Mouse (Mus musculus): ENCODE data around the gene Cybrd1. TPM values are rescaled to one million over a fixed set of nuclear protein-coding genes. Genes with fewer than 3 reads are reported as not detected.

The Cybrd1 gene
- polyA plus RNA-seq, 1 experiment from 2014 or later: 1.2 TPM

DNA sequence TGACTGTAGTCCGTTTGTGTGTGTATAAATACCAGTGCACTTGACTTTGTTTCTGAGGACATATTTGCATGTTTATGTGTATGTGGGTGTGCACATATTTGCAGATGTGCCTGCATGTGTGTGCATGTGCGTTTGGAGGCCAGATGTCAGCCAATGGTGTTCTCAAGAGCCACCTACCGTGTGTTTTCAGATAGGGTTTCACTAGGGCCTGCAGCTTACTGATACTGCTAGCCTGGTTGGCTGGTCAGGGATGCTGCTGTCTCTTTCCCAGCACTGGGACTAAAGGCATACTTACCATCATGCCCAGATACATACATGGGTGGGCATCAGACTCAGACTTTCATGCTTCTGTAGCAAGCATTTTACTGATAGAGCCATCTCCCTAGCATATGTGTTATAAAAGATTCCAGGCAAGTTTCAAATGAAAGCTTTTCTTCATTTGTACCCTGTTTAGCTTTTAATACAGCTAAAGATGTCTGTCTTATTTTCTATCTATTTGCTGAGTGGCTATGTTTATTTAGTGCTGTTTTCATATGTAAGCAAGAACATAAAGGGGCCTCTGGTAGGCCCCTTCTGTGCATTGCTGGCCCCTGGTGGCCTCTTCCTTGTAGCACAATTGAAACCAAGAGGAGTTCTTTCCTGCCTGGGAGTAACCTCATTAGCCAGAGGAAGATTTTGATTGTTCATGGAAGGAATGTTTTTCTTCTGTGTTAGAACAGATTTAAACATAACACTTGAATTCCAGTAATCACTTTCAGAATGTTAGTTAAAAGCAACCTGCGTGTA lies 26.9 kb upstream of the Cybrd1 start:
- Histone ChIP-seq H3K27ac (ENCODE audit: low read depth) (no peak overlapping the region), H3K36me3 (ENCODE audit: insufficient read depth) (peaks cover 34% of the 10 kb centered on the region; the same call in 1 of the 2 replicates), H3K9me3 (ENCODE audit: low read depth, low read length) (no peaks in the 10 kb centered on the region), H3K4me1 (ENCODE audit: insufficient read depth) (no peaks in the 10 kb centered on the region), H3K4me2 (no peak overlapping the region), H3K9ac (no peak overlapping the region), H3K4me3 (ENCODE audit: low read depth, low read length) (no peak overlapping the region), H3K27me3 (ENCODE audit: insufficient read depth, low read length) (no peaks in the 10 kb centered on the region)
- WGBS: 79% methylated on average over 4 of the region's 4 CpGs
- no peak for ATAC-seq (ENCODE audit: insufficient read depth)
- DNase-seq: peak; percentile 55
- peak; percentile 50 for TF ChIP-seq CTCF (IDR thresholded peaks at IDR 0.05; ENCODE audit: low read depth)

DNA sequence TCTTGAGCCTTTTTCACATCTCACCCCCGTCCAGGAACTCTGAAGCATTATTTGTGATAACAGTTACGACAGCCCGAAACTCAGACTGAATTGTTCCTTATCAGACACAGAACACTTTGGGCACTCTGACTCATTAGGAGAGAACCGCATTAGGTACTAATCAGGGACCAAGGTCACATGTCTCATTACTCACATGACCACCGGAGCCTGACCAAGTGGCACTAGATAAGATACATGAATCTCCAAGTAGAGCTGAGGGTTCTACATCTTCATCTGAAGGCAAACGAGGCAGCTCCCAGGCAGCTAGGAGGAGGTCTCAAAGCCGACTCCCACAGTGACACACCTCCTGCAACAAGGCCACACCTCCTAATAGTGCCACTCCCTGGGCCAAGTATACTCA lies 21.6 kb upstream of the Cybrd1 start:
- no peak overlapping the region for H3K4me3 ChIP-seq (ENCODE audit: low read depth, low read length)
- H3K9ac ChIP-seq: no peak overlapping the region
- WGBS: 49% methylated on average over 7 of the region's 7 CpGs
- DNase-seq (no peak), ATAC-seq (ENCODE audit: insufficient read depth) (no peak)
- H3K27me3 ChIP-seq (ENCODE audit: insufficient read depth, low read length): no peaks in the 10 kb centered on the region
- H3K9me3 ChIP-seq (ENCODE audit: low read depth, low read length): no peaks in the 10 kb centered on the region
- no peak for TF ChIP-seq CTCF (IDR thresholded peaks at IDR 0.05; ENCODE audit: low read depth)
- H3K4me1 ChIP-seq (ENCODE audit: insufficient read depth): no peaks in the 10 kb centered on the region
- H3K27ac ChIP-seq (ENCODE audit: low read depth): no peak overlapping the region
- H3K36me3 ChIP-seq (ENCODE audit: insufficient read depth): 0 out of 2 replicates have a peak, but pooled peaks cover 13% of the 10 kb centered on the region
- no peak overlapping the region for H3K4me2 ChIP-seq

DNA sequence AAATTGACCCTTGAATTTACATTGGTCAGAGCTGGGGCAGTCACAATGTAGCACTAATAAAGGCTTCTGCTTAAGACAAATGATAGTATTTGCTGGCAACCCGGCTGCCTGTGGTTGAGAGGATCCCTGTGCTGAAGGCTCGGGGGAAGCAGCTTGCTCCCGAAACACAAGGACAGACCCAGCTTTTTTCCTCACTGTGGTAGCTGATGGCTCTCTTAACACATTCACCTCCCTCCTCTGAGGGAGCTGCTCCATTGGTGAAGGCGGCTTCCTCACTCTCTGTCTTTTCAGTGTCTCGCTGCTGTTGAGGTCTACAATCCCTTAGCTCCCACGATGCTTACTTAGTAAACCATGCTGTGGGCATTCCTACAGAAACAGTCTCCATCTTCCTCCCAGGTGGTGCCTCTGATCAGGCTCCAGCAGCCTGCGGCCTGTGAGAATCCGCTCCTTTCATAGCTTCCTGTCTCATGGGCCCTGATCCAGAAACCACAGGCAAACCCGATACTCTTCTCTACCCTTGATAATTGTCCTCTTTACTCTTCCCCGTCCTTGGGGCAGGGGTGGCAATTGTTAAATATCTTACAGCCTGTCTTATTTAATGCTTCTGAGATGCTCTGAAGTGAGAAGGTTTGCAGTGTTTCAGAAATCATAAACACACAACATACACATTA lies 15.0 kb upstream of the Cybrd1 start:
- H3K27ac ChIP-seq (ENCODE audit: low read depth): no peak overlapping the region
- 0 out of 2 replicates have a peak, but pooled peaks cover 6% of the 10 kb centered on the region for H3K36me3 ChIP-seq (ENCODE audit: insufficient read depth)
- no peak overlapping the region for H3K4me2 ChIP-seq
- no peaks in the 10 kb centered on the region for H3K4me1 ChIP-seq (ENCODE audit: insufficient read depth)
- no peak for ATAC-seq (ENCODE audit: insufficient read depth)
- no peaks in the 10 kb centered on the region for H3K9me3 ChIP-seq (ENCODE audit: low read depth, low read length)
- WGBS: 78% methylated on average over 10 of the region's 10 CpGs
- TF ChIP-seq CTCF (IDR thresholded peaks at IDR 0.05; ENCODE audit: low read depth): no peak
- H3K4me3 ChIP-seq (ENCODE audit: low read depth, low read length): no peak overlapping the region
- H3K9ac ChIP-seq: no peak overlapping the region
- DNase-seq: no peak
- no peaks in the 10 kb centered on the region for H3K27me3 ChIP-seq (ENCODE audit: insufficient read depth, low read length)

DNA sequence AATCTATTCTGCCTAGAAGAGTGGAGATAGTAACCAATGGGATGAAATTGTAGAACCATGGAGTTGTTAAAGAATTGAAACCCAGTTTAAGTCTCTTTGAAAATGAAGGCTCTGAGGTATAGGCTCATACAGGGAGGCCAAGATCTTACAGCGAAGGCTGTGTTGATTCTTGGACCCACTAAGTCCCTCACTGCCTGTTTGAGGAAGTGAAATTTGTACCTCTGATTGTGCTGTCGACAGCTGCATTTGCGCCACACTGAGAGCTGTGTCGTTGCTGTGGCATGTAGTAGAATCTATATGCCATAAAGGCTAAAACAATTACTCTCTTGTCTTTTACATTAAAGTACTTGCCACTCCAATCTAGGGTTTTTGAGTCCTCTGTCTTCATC lies 14.4 kb upstream of the Cybrd1 start:
- H3K9me3 ChIP-seq (ENCODE audit: low read depth, low read length): no peaks in the 10 kb centered on the region
- H3K36me3 ChIP-seq (ENCODE audit: insufficient read depth): 0 out of 2 replicates have a peak, but pooled peaks cover 6% of the 10 kb centered on the region
- no peak overlapping the region for H3K4me2 ChIP-seq
- no peak overlapping the region for H3K9ac ChIP-seq
- 75% methylated on average over 4 of the region's 4 CpGs for WGBS
- ATAC-seq (ENCODE audit: insufficient read depth): no peak
- H3K4me3 ChIP-seq (ENCODE audit: low read depth, low read length): no peak overlapping the region
- no peak overlapping the region for H3K27ac ChIP-seq (ENCODE audit: low read depth)
- no peaks in the 10 kb centered on the region for H3K27me3 ChIP-seq (ENCODE audit: insufficient read depth, low read length)
- no peaks in the 10 kb centered on the region for H3K4me1 ChIP-seq (ENCODE audit: insufficient read depth)
- TF ChIP-seq CTCF (IDR thresholded peaks at IDR 0.05; ENCODE audit: low read depth): no peak
- DNase-seq: no peak

DNA sequence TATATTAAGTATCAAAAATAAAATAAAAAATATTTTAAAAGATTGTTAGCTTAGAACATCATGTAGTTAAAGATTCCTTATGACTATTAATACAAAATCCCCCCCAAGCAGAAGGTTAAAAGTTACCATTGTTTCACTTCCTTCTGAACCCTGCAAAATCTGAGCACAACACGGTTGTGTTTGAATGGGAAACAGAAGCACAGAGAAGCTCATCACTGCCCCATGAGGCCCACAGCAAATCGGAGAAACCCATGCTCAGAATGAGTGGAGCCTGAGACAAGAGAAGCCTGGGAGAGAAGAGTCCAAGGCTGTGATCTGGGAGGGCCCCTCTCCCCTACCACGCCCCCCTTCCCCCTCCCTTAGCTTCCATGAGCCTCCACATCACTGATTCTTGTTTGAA lies 13.0 kb upstream of the Cybrd1 start:
- no peak for TF ChIP-seq CTCF (IDR thresholded peaks at IDR 0.05; ENCODE audit: low read depth)
- DNase-seq (no peak), ATAC-seq (ENCODE audit: insufficient read depth) (no peak)
- no peak overlapping the region for H3K9ac ChIP-seq
- no peak overlapping the region for H3K4me3 ChIP-seq (ENCODE audit: low read depth, low read length)
- no peaks in the 10 kb centered on the region for H3K27me3 ChIP-seq (ENCODE audit: insufficient read depth, low read length)
- WGBS: 57% methylated on average over 3 of the region's 3 CpGs
- no peaks in the 10 kb centered on the region for H3K4me1 ChIP-seq (ENCODE audit: insufficient read depth)
- H3K27ac ChIP-seq (ENCODE audit: low read depth): no peak overlapping the region
- no peak overlapping the region for H3K4me2 ChIP-seq
- H3K36me3 ChIP-seq (ENCODE audit: insufficient read depth): 0 out of 2 replicates have a peak, but pooled peaks cover 6% of the 10 kb centered on the region
- H3K9me3 ChIP-seq (ENCODE audit: low read depth, low read length): no peaks in the 10 kb centered on the region

DNA sequence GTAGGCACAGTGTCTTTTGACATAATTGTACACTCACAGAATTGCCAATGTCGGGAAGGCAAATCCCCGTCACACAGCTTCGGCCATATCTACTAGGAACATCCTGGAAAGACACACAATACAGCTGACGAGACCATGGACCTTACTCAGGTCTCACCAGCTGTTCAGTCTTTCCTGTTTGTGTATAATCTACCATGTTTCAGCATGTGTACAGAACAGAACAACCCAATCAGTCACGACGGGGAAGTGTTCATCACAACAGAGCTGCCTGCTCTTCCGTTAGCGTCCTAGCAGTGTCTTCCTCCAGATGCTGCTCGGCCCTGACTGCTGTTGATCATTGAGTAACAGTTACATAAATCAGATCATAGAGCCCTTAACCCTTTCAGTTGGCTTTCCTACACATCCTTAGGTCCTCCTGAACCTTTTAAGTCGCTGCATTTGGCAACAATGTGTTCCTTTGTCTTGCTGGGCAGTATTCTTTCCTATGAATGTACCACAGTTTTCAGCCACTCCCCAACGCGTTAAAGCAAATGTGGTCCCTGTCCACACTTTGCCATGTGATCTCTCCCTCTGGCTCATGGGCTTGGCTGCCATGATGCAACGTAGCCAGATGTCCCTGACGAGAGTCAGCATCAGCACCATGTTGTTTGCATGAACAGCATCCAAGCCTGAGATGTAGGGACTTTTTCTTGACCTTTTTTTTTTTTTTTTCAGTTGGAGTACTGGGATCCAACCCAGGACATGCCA lies 12.1 kb upstream of the Cybrd1 start:
- WGBS: 61% methylated on average over 14 of the region's 14 CpGs
- peak; percentile 33 for DNase-seq
- Histone ChIP-seq H3K9me3 (ENCODE audit: low read depth, low read length) (no peaks in the 10 kb centered on the region), H3K27me3 (ENCODE audit: insufficient read depth, low read length) (no peaks in the 10 kb centered on the region), H3K4me1 (ENCODE audit: insufficient read depth) (no peaks in the 10 kb centered on the region), H3K4me3 (ENCODE audit: low read depth, low read length) (no peak overlapping the region), H3K36me3 (ENCODE audit: insufficient read depth) (0 out of 2 replicates have a peak, but pooled peaks cover 6% of the 10 kb centered on the region), H3K27ac (ENCODE audit: low read depth) (no peak overlapping the region), H3K9ac (no peak overlapping the region), H3K4me2 (no peak overlapping the region)
- ATAC-seq (ENCODE audit: insufficient read depth): peak; percentile 41; the same call in 1 of the 2 replicates
- TF ChIP-seq CTCF (IDR thresholded peaks at IDR 0.05; ENCODE audit: low read depth): no peak

DNA sequence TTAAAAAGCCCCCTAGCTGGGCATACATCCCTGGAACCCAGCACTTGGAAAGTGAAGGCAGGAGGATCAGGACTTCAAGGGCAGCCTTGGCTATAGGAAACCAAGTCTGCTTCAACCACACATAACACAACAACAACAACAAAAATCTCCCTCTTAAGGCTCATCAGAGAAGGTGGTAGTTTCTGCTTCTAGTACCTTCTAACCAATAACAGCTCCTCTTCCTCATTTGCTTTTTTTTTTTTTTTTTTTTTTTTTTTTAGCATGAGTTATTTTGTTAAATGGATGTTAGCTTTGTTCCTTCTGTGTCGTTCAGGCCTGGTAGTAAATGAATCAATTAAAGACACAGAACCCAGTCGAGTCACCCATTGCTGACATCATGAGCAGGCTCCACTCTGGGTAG lies 10.5 kb upstream of the Cybrd1 start:
- ATAC-seq (ENCODE audit: insufficient read depth): no peak
- no peak overlapping the region for H3K4me2 ChIP-seq
- H3K9ac ChIP-seq: no peak overlapping the region
- TF ChIP-seq CTCF (IDR thresholded peaks at IDR 0.05; ENCODE audit: low read depth): no peak
- no peak overlapping the region for H3K27ac ChIP-seq (ENCODE audit: low read depth)
- no peak overlapping the region for H3K4me3 ChIP-seq (ENCODE audit: low read depth, low read length)
- H3K9me3 ChIP-seq (ENCODE audit: low read depth, low read length): no peaks in the 10 kb centered on the region
- H3K36me3 ChIP-seq (ENCODE audit: insufficient read depth): no peaks in the 10 kb centered on the region
- DNase-seq: no peak
- no peaks in the 10 kb centered on the region for H3K4me1 ChIP-seq (ENCODE audit: insufficient read depth)
- no peaks in the 10 kb centered on the region for H3K27me3 ChIP-seq (ENCODE audit: insufficient read depth, low read length)
- 87% methylated on average over 2 of the region's 2 CpGs for WGBS

Data from lung, embryonic 14.5 days (tissue).